Mouse (Mus musculus) lung, adult 2 months (tissue): Measurements from ENCODE around the gene Cpsf4.

ENCODE experiments used
- CTCF ChIP-seq: fragments of 200-500 bp; IDR thresholded peaks from 2 replicates; pipeline ENCODE4 v1.5.1; 2011; ENCODE audit warnings: mild to moderate bottlenecking, low read length, control low read depth; ENCODE audit not compliant: insufficient read depth
- POLR2A ChIP-seq: fragments of 200-500 bp; IDR thresholded peaks from 2 replicates; pipeline ENCODE4 v1.6.1; 2011; ENCODE audit warnings: low read depth, mild to moderate bottlenecking, control low read depth, low read length, borderline replicate concordance; ENCODE audit errors: extremely low read depth

GRCm38 (mm10) chr5:145214679-145215078 is 47.7 kb downstream of the Cpsf4 start:
- no peak for TF ChIP-seq POLR2A
- no peak for TF ChIP-seq CTCF
